Mouse (Mus musculus): ENCODE results near the gene Slc12a7. TPM values are rescaled to one million over a fixed set of nuclear protein-coding genes. Genes with fewer than 3 reads are reported as not detected.

Slc12a7 gene
- 5.8 and 6.0 TPM in 2 replicates for polyA plus RNA-seq (2012; rRNA removed)

GRCm38 (mm10) chr13:73732742-73733700 is at the start of gene Slc12a7:
Slc12a7 (plus strand) TSS chr13:73733094.
- no peak within 1 kb of the TSS for H3K27ac ChIP-seq (ENCODE audit: insufficient read depth, low read length)
- H3K4me1 ChIP-seq (ENCODE audit: control insufficient read depth, insufficient read depth, low read length) = 0 out of 2 replicates have a peak, but pooled peaks cover 2% of the 10 kb centered on the region
- no peak within 1 kb of the TSS for H3K4me3 ChIP-seq (ENCODE audit: insufficient read depth, low read length)
- TF ChIP-seq POLR2A (IDR thresholded peaks at IDR 0.05; ENCODE audit: extremely low read depth, insufficient read depth, low read length) (no peak), CTCF (IDR thresholded peaks at IDR 0.05; ENCODE audit: extremely low read depth, insufficient read depth, low read length) (no peak)

GRCm38 (mm10) chr13:73683682-73684081 is 49.2 kb upstream of the Slc12a7 start:
- Histone ChIP-seq H3K27ac (ENCODE audit: insufficient read depth, low read length) (no peak overlapping the region), H3K4me1 (ENCODE audit: control insufficient read depth, insufficient read depth, low read length) (no peaks in the 10 kb centered on the region; the same call in 1 of the 2 replicates), H3K4me3 (ENCODE audit: insufficient read depth, low read length) (no peak overlapping the region)
- TF ChIP-seq POLR2A (IDR thresholded peaks at IDR 0.05; ENCODE audit: extremely low read depth, insufficient read depth, low read length) = no peak
- no peak for TF ChIP-seq CTCF (IDR thresholded peaks at IDR 0.05; ENCODE audit: extremely low read depth, insufficient read depth, low read length)

- Histone ChIP-seq H3K4me3 (ENCODE audit: insufficient read depth, low read length) (no peak overlapping the region), H3K4me1 (ENCODE audit: control insufficient read depth, insufficient read depth, low read length) (no peaks in the 10 kb centered on the region; the same call in 1 of the 2 replicates), H3K27ac (ENCODE audit: insufficient read depth, low read length) (no peak overlapping the region)
- TF ChIP-seq CTCF (IDR thresholded peaks at IDR 0.05; ENCODE audit: extremely low read depth, insufficient read depth, low read length) = no peak
- TF ChIP-seq POLR2A (IDR thresholded peaks at IDR 0.05; ENCODE audit: extremely low read depth, insufficient read depth, low read length) = no peak
These were observed 48.5 kb upstream of the Slc12a7 start for GRCm38 (mm10) chr13:73684412-73684811.

GRCm38 (mm10) chr13:73685502-73685901 is 47.4 kb upstream of the Slc12a7 start:
- Histone ChIP-seq H3K4me1 (ENCODE audit: control insufficient read depth, insufficient read depth, low read length) (no peaks in the 10 kb centered on the region; the same call in 1 of the 2 replicates), H3K4me3 (ENCODE audit: insufficient read depth, low read length) (no peak overlapping the region)

GRCm38 (mm10) chr13:73687601-73688000 is 45.3 kb upstream of the Slc12a7 start:
- TF ChIP-seq CTCF (IDR thresholded peaks at IDR 0.05; ENCODE audit: extremely low read depth, insufficient read depth, low read length) (no peak), POLR2A (IDR thresholded peaks at IDR 0.05; ENCODE audit: extremely low read depth, insufficient read depth, low read length) (no peak)
- Histone ChIP-seq H3K4me1 (ENCODE audit: control insufficient read depth, insufficient read depth, low read length) (no peaks in the 10 kb centered on the region; the same call in 1 of the 2 replicates), H3K27ac (ENCODE audit: insufficient read depth, low read length) (no peak overlapping the region), H3K4me3 (ENCODE audit: insufficient read depth, low read length) (no peak overlapping the region)

More at GRCm38 (mm10) chr13:73685502-73685901, 47.4 kb upstream of the Slc12a7 start:
- TF ChIP-seq CTCF (IDR thresholded peaks at IDR 0.05; ENCODE audit: extremely low read depth, insufficient read depth, low read length) = no peak
- no peak for TF ChIP-seq POLR2A (IDR thresholded peaks at IDR 0.05; ENCODE audit: extremely low read depth, insufficient read depth, low read length)
- no peak overlapping the region for H3K27ac ChIP-seq (ENCODE audit: insufficient read depth, low read length)

GRCm38 (mm10) chr13:73688934-73689333 is 44.0 kb upstream of the Slc12a7 start:
- no peak for TF ChIP-seq POLR2A (IDR thresholded peaks at IDR 0.05; ENCODE audit: extremely low read depth, insufficient read depth, low read length)
- TF ChIP-seq CTCF (IDR thresholded peaks at IDR 0.05; ENCODE audit: extremely low read depth, insufficient read depth, low read length) = no peak

GRCm38 (mm10) chr13:73692249-73692868 is 40.5 kb upstream of the Slc12a7 start:
- no peak overlapping the region for H3K27ac ChIP-seq (ENCODE audit: insufficient read depth, low read length)
- TF ChIP-seq CTCF (IDR thresholded peaks at IDR 0.05; ENCODE audit: extremely low read depth, insufficient read depth, low read length) (peak; percentile 59), POLR2A (IDR thresholded peaks at IDR 0.05; ENCODE audit: extremely low read depth, insufficient read depth, low read length) (no peak)
- H3K4me3 ChIP-seq (ENCODE audit: insufficient read depth, low read length) = no peak overlapping the region
- no peaks in the 10 kb centered on the region for H3K4me1 ChIP-seq (ENCODE audit: control insufficient read depth, insufficient read depth, low read length)

More at GRCm38 (mm10) chr13:73688934-73689333, 44.0 kb upstream of the Slc12a7 start:
- H3K4me3 ChIP-seq (ENCODE audit: insufficient read depth, low read length) = no peak overlapping the region
- H3K27ac ChIP-seq (ENCODE audit: insufficient read depth, low read length) = no peak overlapping the region
- no peaks in the 10 kb centered on the region for H3K4me1 ChIP-seq (ENCODE audit: control insufficient read depth, insufficient read depth, low read length)

GRCm38 (mm10) chr13:73693333-73693732 is 39.6 kb upstream of the Slc12a7 start:
- no peak for TF ChIP-seq CTCF (IDR thresholded peaks at IDR 0.05; ENCODE audit: extremely low read depth, insufficient read depth, low read length)
- no peak for TF ChIP-seq POLR2A (IDR thresholded peaks at IDR 0.05; ENCODE audit: extremely low read depth, insufficient read depth, low read length)
- Histone ChIP-seq H3K4me3 (ENCODE audit: insufficient read depth, low read length) (no peak overlapping the region), H3K27ac (ENCODE audit: insufficient read depth, low read length) (no peak overlapping the region), H3K4me1 (ENCODE audit: control insufficient read depth, insufficient read depth, low read length) (no peaks in the 10 kb centered on the region)

GRCm38 (mm10) chr13:73694972-73695371 is 37.9 kb upstream of the Slc12a7 start:
- Histone ChIP-seq H3K4me3 (ENCODE audit: insufficient read depth, low read length) (no peak overlapping the region), H3K4me1 (ENCODE audit: control insufficient read depth, insufficient read depth, low read length) (no peaks in the 10 kb centered on the region), H3K27ac (ENCODE audit: insufficient read depth, low read length) (no peak overlapping the region)
- TF ChIP-seq POLR2A (IDR thresholded peaks at IDR 0.05; ENCODE audit: extremely low read depth, insufficient read depth, low read length) (no peak), CTCF (IDR thresholded peaks at IDR 0.05; ENCODE audit: extremely low read depth, insufficient read depth, low read length) (no peak)
